In the genomic region with DNA sequence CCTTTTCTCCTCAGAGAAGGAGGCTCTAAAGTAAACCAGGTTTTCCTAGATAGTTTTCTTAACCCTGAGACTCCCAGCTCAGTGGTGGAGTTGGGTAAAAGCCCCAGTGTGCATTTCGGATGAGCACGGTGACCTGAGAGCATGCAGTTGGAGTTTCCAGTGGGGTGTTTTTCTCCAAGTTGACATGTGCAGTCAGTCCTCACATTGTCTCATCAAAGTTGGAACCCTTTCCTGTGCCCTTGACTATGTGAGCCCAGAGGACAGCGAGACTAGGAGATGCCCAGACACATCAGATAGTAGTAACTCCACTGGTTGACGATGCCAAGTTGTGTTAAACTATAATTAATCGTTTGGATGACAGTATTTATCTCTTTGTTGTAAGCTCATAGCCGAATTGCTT, we compare ENCODE assay signal across 21 mouse cellular contexts.
"Had no signal": no experiment of that assay in that cellular context is flagged by ENCODE, and none has a peak within 500 bp of the region (broad histone marks: within the 10 kb centered on the region; RNA-seq: fewer than 3 reads in every experiment).

No protein-coding gene starts in this region.

- H3K4me1 ChIP-seq: heart, embryonic 13.5 days; heart, embryonic 15.5 days; hindbrain, embryonic 13.5 days; hindbrain, embryonic 15.5 days; kidney, embryonic 15.5 days; limb, embryonic 13.5 days; limb, embryonic 15.5 days; liver, embryonic 12.5 days had no signal

- H3K27ac ChIP-seq: heart, embryonic 13.5 days; heart, embryonic 15.5 days; hindbrain, embryonic 13.5 days; hindbrain, embryonic 15.5 days; hindbrain, postnatal 0 days; kidney, embryonic 15.5 days; kidney, postnatal 0 days; limb, embryonic 13.5 days; limb, embryonic 15.5 days; liver, embryonic 12.5 days; liver, embryonic 14.5 days had no signal

- H3K4me3 ChIP-seq: heart, embryonic 13.5 days; heart, embryonic 15.5 days; hindbrain, embryonic 13.5 days; hindbrain, embryonic 15.5 days; kidney, embryonic 15.5 days; limb, embryonic 13.5 days; limb, embryonic 15.5 days; liver, embryonic 12.5 days had no signal

- H3K27me3 ChIP-seq: heart, embryonic 13.5 days; heart, embryonic 15.5 days; hindbrain, embryonic 13.5 days; hindbrain, embryonic 15.5 days; kidney, embryonic 15.5 days; limb, embryonic 13.5 days; limb, embryonic 15.5 days; liver, embryonic 12.5 days had no signal

- H3K9ac ChIP-seq: heart, embryonic 13.5 days; heart, embryonic 15.5 days; hindbrain, embryonic 13.5 days; hindbrain, embryonic 15.5 days; kidney, embryonic 15.5 days; limb, embryonic 13.5 days; limb, embryonic 15.5 days; liver, embryonic 12.5 days; liver, embryonic 14.5 days had no signal

- DNase-seq: gastrocnemius, postnatal 14 days; gastrocnemius, postnatal 36 days; kidney, adult 11 months; kidney, adult 2 months; kidney, adult 9 months; kidney, postnatal 14 days; kidney, postnatal 36 days; layer of hippocampus, adult 9-11 months; layer of hippocampus, postnatal 36 days; left cerebral cortex, postnatal 4 days had no signal
